Mouse (Mus musculus) adrenal gland, postnatal 4 days (tissue): ENCODE data around the gene Akap5. TPM values are rescaled to one million over a fixed set of nuclear protein-coding genes. Genes with fewer than 3 reads are reported as not detected.
A peak's percentile ranks its signal among the peaks of the same experiment; 100 is the strongest.

Source experiments
- DNase-seq, 2 experiments: peaks; one replicate each; pipeline ENCODE4 v3.0.0; 2021 to 2022; ENCODE audit warnings: low spot score in 2 of 2, mixed read lengths in 2 of 2
- long read RNA-seq, 2 experiments: library from polyadenylated mRNA; stranded (forward); transcript quantifications; one replicate each; pipeline ENCODE4 v2.0.0; 2021
- total RNA-seq, 2 experiments: library from RNA; stranded (reverse); gene quantifications; 2 replicates each; pipeline ENCODE4 v1.2.3; 2021

Akap5 gene
- 1 to 10 TPM; 1.9 to 2.4 TPM for total RNA-seq
- long read RNA-seq, experiment 1: 0 reads
- long read RNA-seq, experiment 2: 0 reads

DNA sequence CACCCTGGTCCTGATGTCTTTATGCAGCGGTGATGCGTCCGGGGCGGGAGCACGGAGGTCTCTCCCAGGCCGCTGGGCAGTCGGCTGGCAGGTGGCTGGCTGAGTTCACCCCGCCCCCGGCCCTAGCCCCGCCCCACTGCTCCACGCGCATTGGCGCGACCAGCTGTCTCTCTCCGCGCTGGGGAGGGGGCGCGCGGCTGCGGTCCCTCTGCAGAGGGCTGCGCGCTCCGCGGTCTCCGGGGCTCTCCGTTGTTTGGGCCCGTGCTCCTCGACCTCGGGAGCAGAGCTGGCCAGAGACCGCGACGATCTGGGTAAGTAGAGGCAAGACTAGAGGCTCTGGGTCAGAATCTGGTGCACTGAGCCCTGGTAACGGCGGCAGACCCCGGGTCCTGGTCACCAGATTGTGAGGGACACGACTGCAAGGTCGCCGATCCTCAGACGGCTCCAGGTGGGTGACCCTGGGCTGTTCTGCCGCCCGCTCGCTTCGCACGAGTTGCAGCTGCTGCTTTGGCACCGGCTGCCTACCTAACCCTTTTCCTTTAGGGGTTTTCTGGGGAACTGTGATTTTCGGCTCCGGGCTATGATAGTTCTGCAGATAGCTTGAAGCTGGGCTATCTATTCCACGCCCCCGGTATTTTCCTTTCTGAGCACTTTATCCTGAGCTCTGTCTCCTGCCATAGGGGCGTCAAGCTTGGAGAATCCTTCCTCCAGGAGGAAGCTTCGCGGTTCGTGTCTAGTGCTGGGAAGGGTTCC is at the start of gene Akap5:
Akap5 (plus strand) TSS at position 213 of the 753 bp plus-strand sequence.
- DNase-seq: peak; percentile 19 to 27

DNA sequence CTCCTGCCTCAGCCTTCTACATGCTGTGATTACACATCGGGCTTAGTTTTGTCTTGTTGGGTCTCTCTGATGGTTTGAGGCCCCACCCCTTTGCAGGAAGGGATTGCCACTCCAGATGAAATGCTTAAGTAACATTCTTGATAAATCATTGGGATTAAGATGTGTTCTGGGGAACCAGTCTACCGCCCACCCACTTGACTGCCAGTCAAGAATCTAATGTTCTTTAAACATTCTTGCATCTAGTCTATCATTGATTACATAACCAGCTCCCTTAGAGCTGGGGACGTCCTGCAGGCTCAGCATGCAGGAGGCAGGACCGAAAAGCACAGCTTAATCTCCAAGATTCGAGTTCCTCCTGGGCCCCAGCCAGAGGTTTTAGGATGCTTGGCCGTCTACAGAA is 46.5 kb upstream of the Akap5 start:
- DNase-seq: no peak

DNA sequence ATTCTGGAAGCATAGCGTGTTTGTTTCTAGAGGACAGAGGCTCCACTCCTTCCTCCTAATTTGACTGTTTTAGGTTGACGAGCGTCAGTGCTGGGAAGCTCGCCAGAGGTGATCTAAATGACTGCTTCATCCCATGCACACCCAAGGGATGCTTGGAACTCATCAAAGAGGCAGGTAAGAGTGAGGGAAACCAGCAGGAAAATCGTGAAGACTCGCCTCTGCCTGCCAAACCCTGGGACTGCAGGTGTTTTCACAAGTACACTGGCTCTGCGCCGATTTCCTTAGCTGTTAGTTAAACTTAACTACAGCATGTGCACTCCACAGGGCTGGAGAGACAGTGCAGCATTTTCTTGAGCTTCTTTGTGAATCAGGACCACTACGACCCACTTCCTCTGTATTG is 44.1 kb upstream of the Akap5 start:
- DNase-seq: no peak

DNA sequence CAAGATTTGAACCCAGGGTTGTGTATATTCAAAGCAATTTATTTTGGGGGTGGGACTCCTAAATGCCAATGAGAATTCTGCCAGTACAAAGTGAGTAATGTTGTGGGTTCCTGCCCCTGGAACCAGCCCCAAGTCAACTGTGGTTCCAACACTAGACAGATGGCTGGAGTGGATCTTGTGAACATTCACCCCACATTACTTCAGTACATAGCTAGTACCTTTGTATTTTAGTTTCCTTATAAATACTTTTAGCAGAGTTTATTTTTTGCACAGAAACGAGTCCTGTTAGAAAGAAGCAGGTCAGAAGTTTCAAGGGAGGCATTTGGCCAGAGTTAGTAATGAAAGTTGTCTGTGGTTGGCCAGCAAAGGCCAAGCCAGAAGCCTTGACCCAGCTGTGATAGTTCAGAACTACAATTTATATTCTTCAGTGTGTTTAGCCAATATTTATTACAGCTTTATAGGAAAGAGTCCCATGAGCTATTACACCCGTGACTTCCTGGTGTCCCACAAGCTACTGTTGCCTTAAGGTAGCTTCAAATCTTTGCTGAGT is 43.5 kb upstream of the Akap5 start:
- no peak for DNase-seq

DNA sequence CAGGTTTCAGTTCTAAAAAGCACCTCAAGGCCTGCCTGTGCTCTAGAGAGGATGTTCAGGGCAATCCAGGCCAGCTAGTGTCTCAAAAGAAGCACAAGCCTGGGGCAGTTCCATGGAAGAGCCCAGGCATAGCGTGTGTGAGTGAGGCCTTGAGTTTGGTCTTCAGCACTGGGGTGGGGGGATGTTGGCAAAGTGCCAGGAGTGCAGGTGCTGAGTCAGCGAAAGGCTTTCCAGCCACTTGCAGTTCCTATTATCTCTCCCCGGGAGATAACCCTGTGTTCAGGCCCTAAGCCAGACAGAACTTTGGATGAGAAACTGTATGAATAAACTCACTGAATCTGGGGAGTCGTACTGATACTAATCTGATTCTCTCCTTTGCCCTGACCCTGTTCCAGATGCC is 42.6 kb upstream of the Akap5 start:
- DNase-seq: peak in 1 of 2 experiments; percentile 14

DNA sequence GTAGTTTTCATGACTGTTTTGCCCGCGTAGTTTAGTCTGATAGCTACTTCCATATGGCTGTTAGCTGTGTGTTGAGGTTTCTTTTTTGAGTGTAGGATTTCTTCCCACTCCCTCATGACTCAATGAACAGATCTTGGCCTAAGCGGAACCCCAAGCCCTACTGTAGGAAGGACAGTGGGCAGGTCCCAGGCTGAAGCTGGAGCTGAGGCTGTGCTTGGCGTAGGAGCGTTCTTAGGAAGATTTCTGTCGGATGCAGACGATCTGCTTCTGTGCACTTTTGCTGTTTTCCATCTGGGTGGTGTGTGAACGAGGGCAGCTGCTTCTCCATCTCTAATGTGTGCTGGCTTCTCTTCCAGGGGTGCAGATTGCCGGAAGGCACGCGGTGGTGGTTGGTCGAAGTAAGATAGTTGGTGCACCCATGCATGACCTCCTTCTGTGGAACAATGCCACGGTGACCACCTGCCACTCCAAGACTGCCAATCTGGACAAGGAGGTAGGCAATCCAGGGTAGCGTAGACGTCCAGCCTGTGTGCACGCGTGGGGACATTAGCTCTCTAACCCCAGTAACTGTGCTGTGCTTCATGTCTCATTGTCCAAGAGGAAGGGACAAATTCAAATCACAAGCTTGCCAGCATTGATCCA is 42.0 kb upstream of the Akap5 start:
- DNase-seq: no peak

DNA sequence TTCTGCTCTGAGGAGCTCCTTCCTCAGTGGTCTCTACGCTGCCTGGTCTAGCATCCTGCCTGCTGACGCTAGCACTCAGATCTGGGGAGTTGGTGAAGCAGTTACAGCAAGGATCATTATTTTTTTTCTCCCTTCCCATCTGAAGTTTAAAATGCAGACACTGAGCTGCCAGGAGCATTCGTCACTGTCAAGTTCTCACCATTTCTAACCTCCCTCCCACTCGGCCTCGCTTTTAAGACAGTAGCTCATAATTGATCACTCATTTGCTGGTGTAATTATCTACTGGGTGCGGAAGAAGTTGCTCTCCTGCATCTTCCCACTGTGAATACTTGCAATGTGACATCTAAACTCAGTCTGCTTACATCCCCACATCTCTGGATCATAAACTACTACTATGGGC is 39.3 kb upstream of the Akap5 start:
- DNase-seq: no peak

DNA sequence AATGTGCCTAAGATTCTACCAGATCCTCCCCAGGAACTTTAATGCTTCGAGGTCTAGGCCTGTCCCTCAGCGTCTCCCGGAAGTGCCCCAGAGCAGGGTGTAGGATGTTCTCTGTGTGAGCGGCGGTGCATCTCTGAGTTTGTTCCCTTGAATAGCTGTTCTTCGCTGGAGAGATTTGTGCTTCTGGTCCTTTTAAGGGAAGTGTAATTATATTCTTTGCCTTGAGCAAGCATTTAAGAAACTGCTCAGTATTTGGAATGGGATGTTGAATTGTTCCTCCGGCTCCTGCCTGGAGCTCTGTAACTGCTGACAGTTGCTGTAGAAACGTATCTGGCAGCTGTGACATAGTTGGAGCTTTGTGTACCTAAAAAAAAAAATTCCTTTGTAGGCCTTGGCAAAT is 36.7 kb upstream of the Akap5 start:
- DNase-seq: no peak

DNA sequence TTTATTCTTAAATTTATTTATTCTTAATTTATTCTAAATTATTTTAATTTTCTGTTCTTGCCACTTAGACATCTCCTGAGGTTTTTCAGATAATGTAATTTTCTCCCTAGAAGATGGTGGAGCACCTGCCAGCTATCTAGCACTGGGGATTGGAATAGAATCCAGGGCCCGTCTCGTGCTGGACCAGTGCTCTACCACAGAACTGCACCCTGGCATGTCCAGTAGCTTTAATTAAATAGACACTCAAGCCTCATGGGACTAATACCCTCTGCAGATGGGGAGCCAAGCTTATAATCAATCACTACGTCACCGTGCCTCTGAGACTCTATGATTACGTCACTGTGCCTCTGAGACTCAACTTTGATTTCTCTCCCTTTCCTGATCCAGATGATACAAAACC is 36.2 kb upstream of the Akap5 start:
- no peak for DNase-seq

DNA sequence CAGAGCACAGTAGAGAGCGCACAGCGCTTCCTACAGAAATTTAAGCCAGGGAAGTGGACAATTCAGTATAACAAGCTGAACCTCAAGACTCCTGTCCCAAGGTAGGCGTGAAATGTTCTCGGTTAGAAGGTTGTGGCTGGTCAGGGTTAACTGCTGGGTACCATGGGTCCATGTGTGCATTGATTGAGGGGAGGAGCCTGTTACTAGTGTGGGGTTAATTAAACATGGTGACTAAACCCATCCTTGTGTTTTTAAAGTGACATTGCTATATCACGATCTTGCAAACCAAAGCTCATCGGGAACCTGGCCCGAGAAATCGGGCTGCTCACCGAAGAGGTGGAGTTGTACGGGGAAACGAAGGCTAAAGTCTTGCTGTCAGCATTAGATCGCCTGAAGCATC is 35.3 kb upstream of the Akap5 start:
- DNase-seq: no peak

DNA sequence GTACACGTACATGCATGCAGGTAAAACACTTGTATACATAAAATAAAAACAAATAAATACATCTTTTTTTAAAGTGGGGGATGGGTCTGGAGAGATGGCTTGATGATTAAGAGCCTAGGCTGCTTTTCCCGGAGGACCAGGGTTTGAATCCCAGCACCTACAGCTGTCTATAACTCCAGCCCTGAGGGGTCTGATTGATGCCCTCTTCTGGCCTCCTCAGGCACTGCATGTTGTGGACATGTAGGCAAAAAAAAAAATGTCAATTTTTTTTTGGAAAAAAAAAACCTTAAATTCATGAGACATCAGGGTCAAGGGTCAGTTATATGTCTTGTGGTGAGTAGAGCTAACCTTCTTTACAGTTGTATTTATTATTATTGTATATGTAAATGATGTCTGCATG is 34.4 kb upstream of the Akap5 start:
- no peak for DNase-seq

DNA sequence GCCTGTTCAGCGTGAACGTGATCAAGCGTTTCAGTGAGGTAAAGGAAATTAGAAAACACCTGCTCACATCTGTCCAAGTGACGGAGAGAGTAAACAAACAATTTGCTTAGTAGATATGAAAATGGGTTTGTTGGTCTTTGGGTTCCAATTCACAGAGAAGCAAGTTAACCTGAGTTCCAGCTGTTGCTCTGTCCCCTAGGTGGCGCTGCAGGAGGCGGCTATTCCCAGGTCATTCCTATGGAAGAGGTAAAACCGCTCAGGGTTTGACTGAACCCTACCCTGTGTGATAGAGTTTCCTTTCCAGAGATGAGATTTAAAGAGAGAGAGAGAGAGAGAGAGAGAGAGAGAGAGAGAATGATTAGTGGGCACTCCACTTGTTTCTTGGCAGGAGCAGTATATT is 31.5 kb upstream of the Akap5 start:
- peak; percentile 15 to 43 for DNase-seq

DNA sequence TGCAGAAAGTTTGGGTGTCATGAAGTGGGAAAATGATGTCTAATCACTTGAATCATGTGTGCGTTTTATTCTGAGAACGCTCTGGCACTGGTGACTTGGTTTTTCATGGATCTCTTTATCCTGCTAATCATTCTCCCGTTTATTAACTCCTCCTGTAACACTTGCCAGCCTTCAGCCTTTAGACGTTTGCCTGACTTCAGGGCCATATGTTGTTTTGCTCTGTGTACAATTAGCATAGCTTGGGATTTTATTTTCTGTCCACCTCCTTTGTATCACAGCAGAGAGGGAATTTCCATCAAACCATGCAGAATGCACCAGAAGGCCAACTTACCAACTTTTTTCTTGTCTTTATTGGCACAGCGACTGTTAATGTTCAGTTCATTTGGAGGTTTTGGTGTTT is 26.9 kb upstream of the Akap5 start:
- DNase-seq: no peak

DNA sequence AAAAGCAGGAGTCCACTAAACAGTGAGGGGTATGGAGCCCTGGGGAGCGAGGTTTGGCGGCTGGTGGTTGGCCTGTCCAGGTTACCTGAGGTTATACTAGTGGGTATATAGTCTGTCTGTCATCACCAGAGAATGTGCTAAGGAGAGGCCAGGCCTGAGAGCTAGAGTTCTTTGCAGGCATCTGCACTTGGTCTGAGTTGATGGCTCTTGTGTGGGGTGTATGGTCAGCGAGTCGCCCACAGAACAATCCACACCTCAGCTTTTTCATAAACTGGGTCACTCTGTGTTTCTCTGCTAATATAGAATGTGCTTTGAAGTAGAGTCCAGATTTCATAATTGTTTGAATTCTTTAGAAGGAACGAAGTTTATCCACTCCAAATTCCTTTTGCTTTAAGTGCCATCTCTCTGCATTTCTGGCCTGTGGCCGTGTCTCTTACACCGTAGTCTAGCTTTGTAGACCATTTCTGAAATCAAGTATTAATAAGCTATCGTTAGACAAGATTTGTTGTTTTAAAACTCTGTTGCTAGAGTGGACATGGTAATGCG is 25.3 kb upstream of the Akap5 start:
- no peak for DNase-seq

DNA sequence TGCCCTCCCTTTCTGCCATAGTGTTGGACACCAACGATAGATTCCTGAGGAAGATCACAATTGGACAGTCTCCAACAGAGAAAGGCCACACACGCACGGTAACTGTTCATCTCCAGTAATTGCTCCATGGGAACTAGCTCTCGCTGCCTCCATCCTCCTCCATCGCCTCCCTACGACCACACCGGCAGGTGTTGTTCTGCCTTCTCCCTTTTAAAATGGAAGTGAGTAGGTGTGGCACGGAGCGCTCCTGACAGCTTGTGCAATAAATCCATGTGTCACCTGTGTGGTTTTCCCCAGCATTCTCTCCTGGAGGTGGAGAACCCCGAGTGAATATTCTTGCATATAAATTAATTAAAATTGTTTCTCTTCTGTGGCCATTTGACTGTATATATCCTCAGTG is 24.3 kb upstream of the Akap5 start:
- no peak for DNase-seq

DNA sequence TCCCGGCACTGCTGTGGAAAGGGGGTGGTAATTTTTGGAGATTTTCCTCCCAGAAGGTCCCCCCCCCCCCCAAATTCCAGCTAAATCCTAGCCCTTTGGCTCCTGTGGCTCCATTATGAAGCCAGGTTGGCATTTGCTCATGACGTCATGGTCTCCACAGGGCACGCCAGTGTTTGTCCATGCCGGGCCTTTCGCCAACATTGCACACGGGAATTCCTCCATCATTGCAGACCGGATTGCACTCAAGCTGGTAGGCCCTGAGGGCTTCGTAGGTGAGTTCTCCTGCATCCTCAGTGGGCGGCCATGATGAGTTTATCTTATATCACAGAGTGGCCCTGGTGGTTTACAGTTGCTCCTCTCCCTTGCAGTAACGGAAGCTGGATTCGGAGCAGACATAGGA is 21.2 kb upstream of the Akap5 start:
- no peak for DNase-seq

DNA sequence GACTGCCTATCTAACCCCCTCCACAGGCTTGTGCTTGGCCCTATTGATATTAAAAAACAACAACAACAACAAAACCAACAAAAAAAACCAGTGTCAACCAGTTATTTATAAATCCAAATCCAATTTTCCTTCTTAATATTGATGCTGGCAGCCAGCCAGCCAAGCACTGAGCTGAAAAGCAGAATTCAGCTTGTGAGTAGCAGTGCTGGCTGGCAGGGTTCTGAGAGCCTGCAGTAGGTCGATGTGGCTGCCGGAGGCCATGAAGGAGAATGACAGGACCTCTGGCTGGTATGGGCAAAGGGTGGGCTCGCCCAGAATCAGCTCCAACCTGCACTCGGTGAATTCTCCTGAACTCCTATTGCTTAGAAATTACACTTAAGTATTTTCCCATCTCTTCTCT is 20.5 kb upstream of the Akap5 start:
- DNase-seq: no peak

DNA sequence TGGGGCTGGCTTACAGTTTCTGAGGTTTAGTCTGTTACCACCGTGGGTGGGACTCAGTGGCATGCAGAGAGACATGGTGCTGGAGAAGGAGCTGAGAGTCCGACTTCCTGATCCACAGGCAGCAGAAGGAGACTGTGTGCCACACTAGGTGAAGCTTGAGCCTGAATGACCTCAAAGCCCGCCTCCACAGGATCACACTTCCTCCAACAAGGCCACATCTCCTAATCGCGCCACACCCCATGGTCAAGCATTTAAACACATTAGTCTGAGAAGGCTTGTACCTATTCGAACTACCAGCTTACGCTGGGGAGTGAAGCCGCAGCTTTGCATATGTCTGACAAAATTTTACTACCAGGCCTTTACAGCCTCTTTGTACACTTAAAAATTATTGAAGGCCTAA is 19.6 kb upstream of the Akap5 start:
- DNase-seq: no peak

DNA sequence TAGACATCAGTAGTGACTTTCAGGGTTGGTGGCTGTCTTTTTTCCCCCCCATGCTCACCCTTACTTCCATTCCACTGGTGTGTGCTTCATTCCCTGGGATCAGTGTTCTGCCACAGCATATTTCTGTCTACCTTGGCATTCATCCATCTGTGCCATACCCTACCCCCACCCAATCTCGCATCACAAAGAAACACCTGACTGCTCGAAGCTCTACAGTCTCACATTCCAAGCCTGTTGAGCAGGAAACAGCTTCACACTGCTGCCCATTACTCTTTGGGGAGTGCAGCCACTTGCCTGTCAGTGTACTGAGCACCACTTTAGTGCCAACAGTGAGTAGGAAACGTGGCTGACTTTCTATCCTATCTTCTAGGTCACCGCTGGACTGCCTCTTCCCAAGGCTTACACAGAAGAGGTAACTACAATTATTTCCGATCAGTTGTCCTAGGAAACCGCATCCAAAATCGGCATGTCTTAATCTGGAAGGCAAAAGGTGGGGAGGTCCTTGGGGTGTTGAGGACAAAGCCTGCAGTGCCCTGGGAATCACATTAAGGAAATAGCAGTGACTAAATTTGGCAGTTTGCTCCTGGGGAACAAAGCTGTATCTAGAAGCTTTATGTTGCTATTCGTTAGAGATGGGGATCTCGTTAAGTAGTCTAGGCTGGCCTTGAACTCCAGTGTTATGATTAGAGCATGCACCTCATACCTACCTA is 17.7 kb upstream of the Akap5 start:
- no peak for DNase-seq

DNA sequence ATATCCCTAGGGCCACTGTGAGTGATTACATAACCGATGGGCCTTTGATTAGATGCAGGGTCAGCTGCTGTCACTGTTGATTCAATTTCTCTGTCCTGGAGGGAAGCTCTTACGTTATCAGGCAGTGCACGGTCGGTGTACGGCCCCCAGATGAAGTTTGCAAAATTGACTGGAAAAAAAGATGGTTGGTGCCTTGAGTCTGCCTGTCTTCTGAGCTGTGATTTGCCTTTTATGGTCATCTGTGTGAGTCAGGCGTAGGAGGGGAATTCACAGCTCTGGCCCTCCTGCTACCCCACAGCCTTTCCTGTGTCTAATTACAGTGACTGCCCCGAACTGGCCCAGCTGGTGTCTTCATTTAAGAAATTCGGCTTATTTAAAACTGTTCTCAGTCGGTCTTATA is 16.7 kb upstream of the Akap5 start:
- DNase-seq: no peak

DNA sequence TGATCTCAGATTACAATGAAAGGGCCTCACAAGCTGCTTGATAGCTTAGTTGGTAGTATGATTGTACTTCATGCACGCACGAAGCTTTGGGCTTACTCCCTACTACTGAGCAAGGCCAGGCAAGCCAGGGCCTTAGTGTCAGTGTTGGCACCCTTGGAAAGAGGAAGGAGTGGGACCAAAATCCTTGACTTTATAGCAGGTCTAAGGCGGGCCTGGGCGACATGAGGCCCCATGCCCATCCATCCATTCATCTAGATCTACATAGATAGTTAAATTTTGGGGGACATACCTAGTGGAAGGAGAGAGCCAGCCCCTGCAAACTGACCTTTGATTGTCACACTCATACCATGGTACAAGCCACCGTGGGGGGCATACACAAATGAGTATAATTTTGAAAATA is 16.3 kb upstream of the Akap5 start:
- DNase-seq: no peak

DNA sequence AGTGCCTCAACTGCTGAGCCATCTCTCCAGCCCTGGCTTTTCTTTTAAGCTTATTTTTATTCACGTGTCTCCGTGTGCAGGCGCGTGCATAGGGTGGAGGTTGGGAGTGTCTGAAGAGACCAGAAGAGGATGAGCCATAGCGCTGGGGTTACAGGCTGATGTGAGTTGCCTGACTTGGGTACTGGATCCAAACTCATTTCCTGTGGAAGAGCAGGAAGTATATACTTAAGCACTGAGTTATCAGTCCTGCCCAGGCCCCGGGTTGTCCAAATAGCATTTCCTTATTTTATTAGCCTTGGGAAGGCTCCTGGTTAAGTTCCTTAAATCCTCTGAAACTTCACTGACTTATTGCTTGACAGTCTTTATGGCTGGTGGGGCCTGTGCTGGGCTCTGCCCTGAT is 14.7 kb upstream of the Akap5 start:
- no peak for DNase-seq
